Mouse (Mus musculus) embryonic fibroblast, embryonic 13.5 days (primary cell): ENCODE measurements around the gene 2310011J03Rik. TPM values are rescaled to one million over a fixed set of nuclear protein-coding genes. Genes with fewer than 3 reads are reported as not detected.

Source experiments
- H3K27ac ChIP-seq: 2 replicates; pipeline ENCODE4 v1.5.1; 2012; ENCODE audit warnings: low read length, control low read depth, inconsistent platforms; ENCODE audit not compliant: insufficient read depth
- H3K4me1 ChIP-seq: 2 replicates; pipeline ENCODE4 v1.6.1; 2011; ENCODE audit warnings: low read length; ENCODE audit not compliant: control insufficient read depth, insufficient read depth
- H3K4me3 ChIP-seq: 2 replicates; pipeline ENCODE4 v1.5.1; 2011; ENCODE audit warnings: mild to moderate bottlenecking, control low read depth, low read length; ENCODE audit not compliant: insufficient read depth
- CTCF ChIP-seq: IDR thresholded peaks from 2 replicates; pipeline ENCODE4 v1.5.1; 2011; ENCODE audit warnings: mild to moderate bottlenecking, control low read depth, low read length, moderate library complexity, borderline replicate concordance; ENCODE audit not compliant: insufficient read depth
- POLR2A ChIP-seq: IDR thresholded peaks from 2 replicates; pipeline ENCODE4 v1.6.1; 2011; ENCODE audit warnings: low read depth, mild to moderate bottlenecking, control low read depth, low read length, moderate library complexity
- polyA plus RNA-seq: library from polyadenylated mRNA; stranded (reverse); fragments of >200 nt; gene quantifications from 2 replicates; pipeline ENCODE4 v1.2.4, GENCODE M21; 2011; ENCODE audit warnings: low read depth; ENCODE audit not compliant: missing spikeins, insufficient read length

The 2310011J03Rik gene
- polyA plus RNA-seq, 1 experiment = 16.4 TPM

- peaks cover 9% of the 10 kb centered on the region; the same call in 1 of the 2 replicates for H3K4me1 ChIP-seq
- H3K27ac ChIP-seq = no peak overlapping the region
- no peak overlapping the region for H3K4me3 ChIP-seq
- TF ChIP-seq POLR2A = no peak
- TF ChIP-seq CTCF = no peak
Measured at GRCm38 (mm10) chr10:80342749-80343424, 22.6 kb upstream of the 2310011J03Rik start.

GRCm38 (mm10) chr10:80342305-80342748 lies 22.0 kb upstream of the 2310011J03Rik start:
- Histone ChIP-seq H3K4me1 (peaks cover 9% of the 10 kb centered on the region; the same call in 1 of the 2 replicates), H3K4me3 (no peak overlapping the region), H3K27ac (no peak overlapping the region)
- TF ChIP-seq CTCF (no peak), POLR2A (no peak)

GRCm38 (mm10) chr10:80341491-80342304 lies 21.4 kb upstream of the 2310011J03Rik start:
- Histone ChIP-seq H3K4me3 (no peak overlapping the region), H3K27ac (no peak overlapping the region), H3K4me1 (peaks cover 9% of the 10 kb centered on the region; the same call in 1 of the 2 replicates)
- TF ChIP-seq POLR2A (0 out of 2 replicates have a peak, but pooled peaks have one; percentile 20), CTCF (no peak)

- H3K4me1 ChIP-seq = peaks cover 9% of the 10 kb centered on the region; the same call in 1 of the 2 replicates
- no peak for TF ChIP-seq CTCF
- no peak for TF ChIP-seq POLR2A
- no peak overlapping the region for H3K27ac ChIP-seq
- no peak overlapping the region for H3K4me3 ChIP-seq
Measured at GRCm38 (mm10) chr10:80341026-80341425, 20.7 kb upstream of the 2310011J03Rik start.

- peak; percentile 31 for TF ChIP-seq POLR2A
- TF ChIP-seq CTCF = peak; percentile 73
- Histone ChIP-seq H3K4me3 (no peak overlapping the region), H3K4me1 (peaks cover 5% of the 10 kb centered on the region; the same call in 1 of the 2 replicates), H3K27ac (no peak overlapping the region)
Measured at GRCm38 (mm10) chr10:80339941-80340750, 19.8 kb upstream of the 2310011J03Rik start.

GRCm38 (mm10) chr10:80336263-80336662 lies 15.9 kb upstream of the 2310011J03Rik start:
- TF ChIP-seq CTCF (no peak), POLR2A (no peak)
- Histone ChIP-seq H3K4me1 (peaks cover 5% of the 10 kb centered on the region; the same call in 1 of the 2 replicates), H3K4me3 (no peak overlapping the region), H3K27ac (no peak overlapping the region)

- Histone ChIP-seq H3K27ac (no peak overlapping the region), H3K4me1 (no peaks in the 10 kb centered on the region), H3K4me3 (no peak overlapping the region)
- TF ChIP-seq POLR2A = no peak
- no peak for TF ChIP-seq CTCF
Measured at GRCm38 (mm10) chr10:80332525-80332989, 12.2 kb upstream of the 2310011J03Rik start.

GRCm38 (mm10) chr10:80331636-80332524 lies 11.5 kb upstream of the 2310011J03Rik start:
- no peak for TF ChIP-seq CTCF
- no peak overlapping the region for H3K27ac ChIP-seq
- H3K4me1 ChIP-seq = no peaks in the 10 kb centered on the region
- H3K4me3 ChIP-seq = no peak overlapping the region
